In the genomic region with DNA sequence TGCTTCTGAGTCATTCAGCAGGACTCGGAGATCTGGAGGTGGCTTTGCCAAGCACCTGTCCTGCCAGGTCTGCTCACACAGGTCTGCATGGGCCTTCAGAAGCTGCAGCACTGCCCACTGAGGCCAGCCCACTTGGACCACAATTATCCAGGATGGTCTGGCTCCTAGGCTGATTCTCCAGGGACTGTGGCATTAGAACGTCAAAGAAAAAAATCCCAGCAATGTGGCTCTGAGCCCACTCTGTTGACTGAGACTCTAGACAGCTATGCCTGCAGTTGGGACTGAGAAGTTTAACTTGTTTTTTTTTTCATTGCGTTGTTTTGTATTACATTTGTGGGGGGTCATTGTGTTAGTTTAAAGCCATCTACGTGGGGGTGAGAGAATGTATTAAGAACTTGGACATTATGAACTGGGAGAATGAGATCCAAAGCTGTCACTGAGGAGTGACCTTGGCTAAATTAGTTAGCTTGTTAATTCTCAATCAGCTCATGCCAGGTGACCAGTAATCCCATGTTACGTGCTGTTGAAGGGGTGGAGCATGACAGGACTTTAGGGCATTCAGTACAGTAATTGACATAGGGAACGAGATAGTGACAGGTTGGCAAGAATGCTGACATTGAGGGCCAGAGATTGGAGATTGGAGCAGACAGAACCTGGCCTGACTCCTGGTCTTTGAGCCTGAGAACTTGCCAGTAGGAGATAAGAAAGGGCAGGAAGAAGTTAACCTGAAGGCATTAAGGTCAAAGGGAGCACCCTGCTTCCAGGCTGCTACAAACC, we compare ENCODE assay signal across 30 mouse cellular contexts.
A peak's percentile ranks its signal among the peaks of the same experiment; 100 is the strongest.
DNase-seq lines count a peak whose midpoint lies in the region; ATAC-seq lines count a peak whose summit lies in the region.
"Had no signal": no experiment of that assay in that cellular context is flagged by ENCODE, and none has a peak within 500 bp of the region (broad histone marks: within the 10 kb centered on the region; RNA-seq: fewer than 3 reads in every experiment).

No protein-coding gene starts in this region.

- no peak overlapping the region for H3K9ac ChIP-seq in forebrain, embryonic 15.5 days (replicated peaks)
- H3K9ac ChIP-seq: embryonic facial prominence, embryonic 12.5 days; hindbrain, embryonic 13.5 days; limb, embryonic 12.5 days; liver, embryonic 12.5 days; liver, postnatal 0 days; midbrain, embryonic 12.5 days had no signal

- intact Hi-C loops in heart, postnatal 14 days (cut with DNase I): loop anchor here (5.0 kb wide), 1 partner anchor 74 kb away; no protein-coding TSS in a partner anchor

- no peak overlapping the region for H3K27ac ChIP-seq in heart, embryonic 10.5 days
- no peak overlapping the region for H3K27ac ChIP-seq in forebrain, embryonic 15.5 days (replicated peaks)
- H3K27ac ChIP-seq: embryonic facial prominence, embryonic 12.5 days; gastrocnemius, adult 2 months; hindbrain, embryonic 13.5 days; left cerebral cortex, adult 2 months; limb, embryonic 12.5 days; liver, embryonic 12.5 days; midbrain, embryonic 12.5 days had no signal

- WGBS in heart, embryonic 10.5 days: 64% methylated on average over 6 of the region's 6 CpGs
- WGBS in forebrain, embryonic 15.5 days: 77% methylated on average over 6 of the region's 6 CpGs

- no peaks in the 10 kb centered on the region for H3K9me3 ChIP-seq in heart, embryonic 10.5 days
- H3K9me3 ChIP-seq in forebrain, embryonic 15.5 days: no peaks in the 10 kb centered on the region
- H3K9me3 ChIP-seq: embryonic facial prominence, embryonic 12.5 days; G1E; hindbrain, embryonic 13.5 days; limb, embryonic 12.5 days; liver, embryonic 12.5 days; megakaryocyte, embryonic 14.5 days; midbrain, embryonic 12.5 days had no signal

- 0 out of 2 replicates have a peak, but pooled peaks cover 7% of the 10 kb centered on the region for H3K4me1 ChIP-seq in heart, embryonic 10.5 days
- H3K4me1 ChIP-seq in forebrain, embryonic 15.5 days: no peaks in the 10 kb centered on the region
- H3K4me1 ChIP-seq: embryonic facial prominence, embryonic 12.5 days; hindbrain, embryonic 13.5 days; limb, embryonic 12.5 days; liver, embryonic 12.5 days; midbrain, embryonic 12.5 days had no signal

- H3K4me3 ChIP-seq in heart, embryonic 10.5 days: no peak overlapping the region
- H3K4me3 ChIP-seq in forebrain, embryonic 15.5 days: no peak overlapping the region
- H3K4me3 ChIP-seq: embryonic facial prominence, embryonic 12.5 days; gastrocnemius, adult 2 months; hindbrain, embryonic 13.5 days; left cerebral cortex, adult 2 months; limb, embryonic 12.5 days; liver, embryonic 12.5 days; megakaryocyte, embryonic 14.5 days; midbrain, embryonic 12.5 days had no signal

- ATAC-seq in forebrain, embryonic 15.5 days (replicated peaks): no peak
- ATAC-seq: forebrain, embryonic 16.5 days; intestine, embryonic 16.5 days; liver, embryonic 12.5 days; liver, postnatal 0 days; Patski had no signal

- H3K36me3 ChIP-seq in heart, embryonic 10.5 days: no peaks in the 10 kb centered on the region
- no peaks in the 10 kb centered on the region for H3K36me3 ChIP-seq in forebrain, embryonic 15.5 days
- H3K36me3 ChIP-seq: embryonic facial prominence, embryonic 12.5 days; G1E; hindbrain, embryonic 13.5 days; limb, embryonic 12.5 days; liver, embryonic 12.5 days; midbrain, embryonic 12.5 days had no signal

- no peak overlapping the region for H3K4me2 ChIP-seq in forebrain, embryonic 15.5 days (replicated peaks)
- H3K4me2 ChIP-seq: embryonic facial prominence, embryonic 12.5 days; hindbrain, embryonic 13.5 days; limb, embryonic 12.5 days; liver, embryonic 12.5 days; midbrain, embryonic 12.5 days had no signal

- no peaks in the 10 kb centered on the region for H3K27me3 ChIP-seq in heart, embryonic 10.5 days (ENCODE audit: insufficient read depth, poor library complexity, severe bottlenecking)
- no peaks in the 10 kb centered on the region for H3K27me3 ChIP-seq in forebrain, embryonic 15.5 days
- H3K27me3 ChIP-seq: embryonic facial prominence, embryonic 12.5 days; hindbrain, embryonic 13.5 days; limb, embryonic 12.5 days; liver, embryonic 12.5 days; megakaryocyte, embryonic 14.5 days; midbrain, embryonic 12.5 days; Patski had no signal

- peak; percentile 51 to 68 for DNase-seq in heart, adult 18-20 months
- no peak for DNase-seq in heart, embryonic 10.5 days (ENCODE audit: low spot score)
- peak; percentile 2 for DNase-seq in kidney, postnatal 14 days
- no peak for DNase-seq in kidney, adult 9 months
- peak; percentile 33 for DNase-seq in 3134 (ENCODE audit: extremely low read depth, insufficient read length, low spot score)
- peak; percentile 11 to 19 for DNase-seq in heart, postnatal 14 days
- no peak for DNase-seq in neural tube, embryonic 10.5 days (ENCODE audit: extremely low spot score, low spot score)
- DNase-seq: adrenal gland, postnatal 10 days; cerebellum, adult 11 months; cerebellum, adult 9-10 months; cerebellum, postnatal 36 days; gastrocnemius, adult 2 months; gastrocnemius, postnatal 36 days; kidney, postnatal 25 days; liver, postnatal 0 days; lung, postnatal 4 days; thymus, adult 2 months; thymus, postnatal 36 days had no signal

Comparison
In these comparisons a context has a peak if more than half of its experiments do, and no peak if none do; other contexts are left out.
1. DNase-seq: peak in heart, adult 18-20 months (2 of 2), kidney, postnatal 14 days (single experiment), 3134 (single experiment) and heart, postnatal 14 days (2 of 2); none in heart, embryonic 10.5 days (single experiment), kidney, adult 9 months (single experiment) and neural tube, embryonic 10.5 days (single experiment).